Mouse (Mus musculus): ENCODE measurements at regions not wholly inside any gene's neighbourhood (a gene's known extent, or its start where the extent isn't known, plus 50 kb on each side); places are given as distances from the start of the nearest gene placed in this dataset.

- DNase-seq (ENCODE audit: low spot score): no peak
- Histone ChIP-seq H3K27ac (replicated peaks; ENCODE audit: low read depth, low read length) (no peak overlapping the region), H3K4me3 (ENCODE audit: low read depth, low read length) (no peak overlapping the region), H3K9me3 (replicated peaks; ENCODE audit: control insufficient read depth, low read length) (no peaks in the 10 kb centered on the region), H3K9ac (replicated peaks; ENCODE audit: low read length) (no peak overlapping the region), H3K4me1 (ENCODE audit: control insufficient read depth, insufficient read depth, low read length) (no peaks in the 10 kb centered on the region; the same call in 1 of the 2 replicates), H3K27me3 (ENCODE audit: control insufficient read depth, insufficient read depth, low read length) (no peaks in the 10 kb centered on the region; the same call in 1 of the 2 replicates), H3K36me3 (replicated peaks; ENCODE audit: control insufficient read depth, insufficient read depth, low read depth, low read length) (no peaks in the 10 kb centered on the region), H3K4me2 (ENCODE audit: low read depth, low read length) (no peak overlapping the region)
- WGBS: 77% methylated on average over 8 of the region's 8 CpGs
- ATAC-seq (replicated peaks; ENCODE audit: insufficient number of reproducible peaks, low FRiP score, low TSS enrichment, low read depth): no peak
These were observed 241.2 kb downstream of the Wdr11 start for GRCm38 (mm10) chr7:129832830-129833229.

GRCm38 (mm10) chr7:129842303-129843122 lies 250.8 kb downstream of the Wdr11 start:
- WGBS: 70% methylated on average over 10 of the region's 10 CpGs
- DNase-seq (ENCODE audit: low spot score): no peak
- Histone ChIP-seq H3K9ac (replicated peaks; ENCODE audit: low read length) (no peak overlapping the region), H3K27me3 (ENCODE audit: control insufficient read depth, insufficient read depth, low read length) (no peaks in the 10 kb centered on the region), H3K36me3 (replicated peaks; ENCODE audit: control insufficient read depth, insufficient read depth, low read depth, low read length) (no peaks in the 10 kb centered on the region), H3K4me2 (ENCODE audit: low read depth, low read length) (no peak overlapping the region), H3K9me3 (replicated peaks; ENCODE audit: control insufficient read depth, low read length) (no peaks in the 10 kb centered on the region), H3K4me3 (ENCODE audit: low read depth, low read length) (no peak overlapping the region), H3K4me1 (ENCODE audit: control insufficient read depth, insufficient read depth, low read length) (no peaks in the 10 kb centered on the region), H3K27ac (replicated peaks; ENCODE audit: low read depth, low read length) (no peak overlapping the region)
- no peak for ATAC-seq (replicated peaks; ENCODE audit: insufficient number of reproducible peaks, low FRiP score, low TSS enrichment, low read depth)

GRCm38 (mm10) chr7:129847136-129847535 lies 255.5 kb downstream of the Wdr11 start:
- ATAC-seq (replicated peaks; ENCODE audit: insufficient number of reproducible peaks, low FRiP score, low TSS enrichment, low read depth) (no peak), DNase-seq (ENCODE audit: low spot score) (no peak)
- Histone ChIP-seq H3K4me3 (ENCODE audit: low read depth, low read length) (no peak overlapping the region), H3K36me3 (replicated peaks; ENCODE audit: control insufficient read depth, insufficient read depth, low read depth, low read length) (no peaks in the 10 kb centered on the region), H3K9me3 (replicated peaks; ENCODE audit: control insufficient read depth, low read length) (no peaks in the 10 kb centered on the region), H3K9ac (replicated peaks; ENCODE audit: low read length) (no peak overlapping the region), H3K4me1 (ENCODE audit: control insufficient read depth, insufficient read depth, low read length) (no peaks in the 10 kb centered on the region), H3K4me2 (ENCODE audit: low read depth, low read length) (no peak overlapping the region), H3K27ac (replicated peaks; ENCODE audit: low read depth, low read length) (no peak overlapping the region), H3K27me3 (ENCODE audit: control insufficient read depth, insufficient read depth, low read length) (no peaks in the 10 kb centered on the region)
- WGBS: 70% methylated on average over 5 of the region's 5 CpGs

- Histone ChIP-seq H3K27ac (replicated peaks; ENCODE audit: low read depth, low read length) (no peak overlapping the region), H3K4me1 (ENCODE audit: control insufficient read depth, insufficient read depth, low read length) (no peaks in the 10 kb centered on the region), H3K27me3 (ENCODE audit: control insufficient read depth, insufficient read depth, low read length) (no peaks in the 10 kb centered on the region), H3K4me3 (ENCODE audit: low read depth, low read length) (no peak overlapping the region), H3K36me3 (replicated peaks; ENCODE audit: control insufficient read depth, insufficient read depth, low read depth, low read length) (no peaks in the 10 kb centered on the region), H3K4me2 (ENCODE audit: low read depth, low read length) (no peak overlapping the region), H3K9ac (replicated peaks; ENCODE audit: low read length) (no peak overlapping the region), H3K9me3 (replicated peaks; ENCODE audit: control insufficient read depth, low read length) (no peaks in the 10 kb centered on the region)
- ATAC-seq (replicated peaks; ENCODE audit: insufficient number of reproducible peaks, low FRiP score, low TSS enrichment, low read depth) (no peak), DNase-seq (ENCODE audit: low spot score) (peak; percentile 26)
- 37% methylated on average over 7 of the region's 7 CpGs for WGBS
These were observed 261.9 kb downstream of the Wdr11 start for GRCm38 (mm10) chr7:129853596-129853995.

GRCm38 (mm10) chr7:129854942-129855341 lies 263.3 kb downstream of the Wdr11 start:
- Histone ChIP-seq H3K4me3 (ENCODE audit: low read depth, low read length) (no peak overlapping the region), H3K9ac (replicated peaks; ENCODE audit: low read length) (no peak overlapping the region), H3K9me3 (replicated peaks; ENCODE audit: control insufficient read depth, low read length) (no peaks in the 10 kb centered on the region), H3K27ac (replicated peaks; ENCODE audit: low read depth, low read length) (no peak overlapping the region), H3K4me2 (ENCODE audit: low read depth, low read length) (no peak overlapping the region), H3K4me1 (ENCODE audit: control insufficient read depth, insufficient read depth, low read length) (no peaks in the 10 kb centered on the region), H3K27me3 (ENCODE audit: control insufficient read depth, insufficient read depth, low read length) (no peaks in the 10 kb centered on the region), H3K36me3 (replicated peaks; ENCODE audit: control insufficient read depth, insufficient read depth, low read depth, low read length) (no peaks in the 10 kb centered on the region)
- DNase-seq (ENCODE audit: low spot score) (no peak), ATAC-seq (replicated peaks; ENCODE audit: insufficient number of reproducible peaks, low FRiP score, low TSS enrichment, low read depth) (no peak)
- WGBS: 65% methylated on average over 2 of the region's 2 CpGs

GRCm38 (mm10) chr7:129862966-129863365 lies 271.3 kb downstream of the Wdr11 start:
- no peak for ATAC-seq (replicated peaks; ENCODE audit: insufficient number of reproducible peaks, low FRiP score, low TSS enrichment, low read depth)
- no peaks in the 10 kb centered on the region for H3K36me3 ChIP-seq (replicated peaks; ENCODE audit: control insufficient read depth, insufficient read depth, low read depth, low read length)
- no peak for DNase-seq (ENCODE audit: low spot score)
- no peaks in the 10 kb centered on the region for H3K9me3 ChIP-seq (replicated peaks; ENCODE audit: control insufficient read depth, low read length)
- H3K27ac ChIP-seq (replicated peaks; ENCODE audit: low read depth, low read length): no peak overlapping the region
- H3K9ac ChIP-seq (replicated peaks; ENCODE audit: low read length): no peak overlapping the region
- no peak overlapping the region for H3K4me3 ChIP-seq (ENCODE audit: low read depth, low read length)
- WGBS: 47% methylated on average over 1 of the region's 1 CpGs
- H3K27me3 ChIP-seq (ENCODE audit: control insufficient read depth, insufficient read depth, low read length): no peaks in the 10 kb centered on the region
- H3K4me1 ChIP-seq (ENCODE audit: control insufficient read depth, insufficient read depth, low read length): no peaks in the 10 kb centered on the region
- no peak overlapping the region for H3K4me2 ChIP-seq (ENCODE audit: low read depth, low read length)

- no peaks in the 10 kb centered on the region for H3K36me3 ChIP-seq (replicated peaks; ENCODE audit: control insufficient read depth, insufficient read depth, low read depth, low read length)
- H3K9ac ChIP-seq (replicated peaks; ENCODE audit: low read length): no peak overlapping the region
- 70% methylated on average over 3 of the region's 3 CpGs for WGBS
- DNase-seq (ENCODE audit: low spot score) (no peak), ATAC-seq (replicated peaks; ENCODE audit: insufficient number of reproducible peaks, low FRiP score, low TSS enrichment, low read depth) (no peak)
- no peak overlapping the region for H3K27ac ChIP-seq (replicated peaks; ENCODE audit: low read depth, low read length)
- H3K27me3 ChIP-seq (ENCODE audit: control insufficient read depth, insufficient read depth, low read length): no peaks in the 10 kb centered on the region
- H3K9me3 ChIP-seq (replicated peaks; ENCODE audit: control insufficient read depth, low read length): no peaks in the 10 kb centered on the region
- H3K4me3 ChIP-seq (ENCODE audit: low read depth, low read length): no peak overlapping the region
- no peak overlapping the region for H3K4me2 ChIP-seq (ENCODE audit: low read depth, low read length)
- H3K4me1 ChIP-seq (ENCODE audit: control insufficient read depth, insufficient read depth, low read length): no peaks in the 10 kb centered on the region
These were observed 273.9 kb downstream of the Wdr11 start for GRCm38 (mm10) chr7:129865536-129865935.

GRCm38 (mm10) chr7:129872208-129872790 lies 280.6 kb downstream of the Wdr11 start:
- Histone ChIP-seq H3K27ac (replicated peaks; ENCODE audit: low read depth, low read length) (no peak overlapping the region), H3K9me3 (replicated peaks; ENCODE audit: control insufficient read depth, low read length) (no peaks in the 10 kb centered on the region), H3K4me2 (ENCODE audit: low read depth, low read length) (no peak overlapping the region), H3K4me3 (ENCODE audit: low read depth, low read length) (no peak overlapping the region), H3K36me3 (replicated peaks; ENCODE audit: control insufficient read depth, insufficient read depth, low read depth, low read length) (no peaks in the 10 kb centered on the region), H3K9ac (replicated peaks; ENCODE audit: low read length) (no peak overlapping the region), H3K27me3 (ENCODE audit: control insufficient read depth, insufficient read depth, low read length) (no peaks in the 10 kb centered on the region), H3K4me1 (ENCODE audit: control insufficient read depth, insufficient read depth, low read length) (no peaks in the 10 kb centered on the region)
- ATAC-seq (replicated peaks; ENCODE audit: insufficient number of reproducible peaks, low FRiP score, low TSS enrichment, low read depth): no peak
- peak; percentile 74 for DNase-seq (ENCODE audit: low spot score)
- WGBS: 42% methylated on average over 11 of the region's 11 CpGs
